Mouse (Mus musculus): ENCODE data around the gene H2-M5. TPM values are rescaled to one million over a fixed set of nuclear protein-coding genes. Genes with fewer than 3 reads are reported as not detected.

H2-M5 gene
- polyA plus RNA-seq, 1 experiment from 2014 or later = 2.4 TPM

- H3K36me3 ChIP-seq (ENCODE audit: control insufficient read depth, insufficient read depth, low read length) = no peaks in the 10 kb centered on the region
- WGBS = 15% methylated on average over 4 of the region's 4 CpGs
- no peak overlapping the region for H3K27ac ChIP-seq (ENCODE audit: low read depth, low read length)
- H3K4me3 ChIP-seq (ENCODE audit: low read length) = no peak overlapping the region
- no peak overlapping the region for H3K4me2 ChIP-seq (ENCODE audit: low read length)
- H3K9ac ChIP-seq (ENCODE audit: low read depth, low read length) = no peak overlapping the region
- H3K9me3 ChIP-seq (ENCODE audit: control insufficient read depth, low read length) = no peaks in the 10 kb centered on the region
- no peaks in the 10 kb centered on the region for H3K4me1 ChIP-seq (ENCODE audit: control insufficient read depth, insufficient read depth, low read depth, low read length)
- no peaks in the 10 kb centered on the region for H3K27me3 ChIP-seq (replicated peaks; ENCODE audit: control insufficient read depth, insufficient read depth, low read length)
- no peak for ATAC-seq
Measured at GRCm38 (mm10) chr17:36981845-36982244, 7.5 kb downstream of the H2-M5 start.

GRCm38 (mm10) chr17:36981221-36981813 lies 8.0 kb downstream of the H2-M5 start, which contains the start of gene 2410137M14Rik:
Gene 2410137M14Rik, minus strand, starts transcription at chr17:36981237.
- Histone ChIP-seq H3K27ac (ENCODE audit: low read depth, low read length) (no peak within 1 kb of the TSS), H3K9me3 (ENCODE audit: control insufficient read depth, low read length) (no peaks in the 10 kb centered on the region), H3K27me3 (replicated peaks; ENCODE audit: control insufficient read depth, insufficient read depth, low read length) (no peaks in the 10 kb centered on the region), H3K4me3 (ENCODE audit: low read length) (no peak within 1 kb of the TSS), H3K9ac (ENCODE audit: low read depth, low read length) (no peak within 1 kb of the TSS), H3K4me1 (ENCODE audit: control insufficient read depth, insufficient read depth, low read depth, low read length) (no peaks in the 10 kb centered on the region), H3K4me2 (ENCODE audit: low read length) (0 out of 2 replicates have a peak within 1 kb of the TSS, but pooled peaks have one; percentile 16), H3K36me3 (ENCODE audit: control insufficient read depth, insufficient read depth, low read length) (no peaks in the 10 kb centered on the region)
- no peak for ATAC-seq
- WGBS = 17% methylated on average over 18 of the region's 18 CpGs

- no peaks in the 10 kb centered on the region for H3K9me3 ChIP-seq (ENCODE audit: control insufficient read depth, low read length)
- no peaks in the 10 kb centered on the region for H3K36me3 ChIP-seq (ENCODE audit: control insufficient read depth, insufficient read depth, low read length)
- no peak overlapping the region for H3K9ac ChIP-seq (ENCODE audit: low read depth, low read length)
- 74% methylated on average over 8 of the region's 8 CpGs for WGBS
- H3K27ac ChIP-seq (ENCODE audit: low read depth, low read length) = no peak overlapping the region
- H3K4me2 ChIP-seq (ENCODE audit: low read length) = no peak overlapping the region
- no peaks in the 10 kb centered on the region for H3K27me3 ChIP-seq (replicated peaks; ENCODE audit: control insufficient read depth, insufficient read depth, low read length)
- ATAC-seq = no peak
- H3K4me1 ChIP-seq (ENCODE audit: control insufficient read depth, insufficient read depth, low read depth, low read length) = no peaks in the 10 kb centered on the region
- H3K4me3 ChIP-seq (ENCODE audit: low read length) = no peak overlapping the region
Measured at GRCm38 (mm10) chr17:36973271-36973787, 16.0 kb downstream of the H2-M5 start.

GRCm38 (mm10) chr17:36972791-36973190 lies 16.5 kb downstream of the H2-M5 start:
- no peak overlapping the region for H3K9ac ChIP-seq (ENCODE audit: low read depth, low read length)
- WGBS = 85% methylated on average over 3 of the region's 3 CpGs
- no peak overlapping the region for H3K4me3 ChIP-seq (ENCODE audit: low read length)
- ATAC-seq = no peak
- no peaks in the 10 kb centered on the region for H3K36me3 ChIP-seq (ENCODE audit: control insufficient read depth, insufficient read depth, low read length)
- no peak overlapping the region for H3K27ac ChIP-seq (ENCODE audit: low read depth, low read length)
- H3K4me1 ChIP-seq (ENCODE audit: control insufficient read depth, insufficient read depth, low read depth, low read length) = no peaks in the 10 kb centered on the region
- no peaks in the 10 kb centered on the region for H3K27me3 ChIP-seq (replicated peaks; ENCODE audit: control insufficient read depth, insufficient read depth, low read length)
- H3K4me2 ChIP-seq (ENCODE audit: low read length) = no peak overlapping the region
- H3K9me3 ChIP-seq (ENCODE audit: control insufficient read depth, low read length) = no peaks in the 10 kb centered on the region

GRCm38 (mm10) chr17:36971172-36971850 lies 18.0 kb downstream of the H2-M5 start:
- no peak overlapping the region for H3K9ac ChIP-seq (ENCODE audit: low read depth, low read length)
- WGBS = 82% methylated on average over 6 of the region's 6 CpGs
- H3K27ac ChIP-seq (ENCODE audit: low read depth, low read length) = no peak overlapping the region
- H3K27me3 ChIP-seq (replicated peaks; ENCODE audit: control insufficient read depth, insufficient read depth, low read length) = no peaks in the 10 kb centered on the region
- no peaks in the 10 kb centered on the region for H3K4me1 ChIP-seq (ENCODE audit: control insufficient read depth, insufficient read depth, low read depth, low read length)
- ATAC-seq = no peak
- no peaks in the 10 kb centered on the region for H3K36me3 ChIP-seq (ENCODE audit: control insufficient read depth, insufficient read depth, low read length)
- no peaks in the 10 kb centered on the region for H3K9me3 ChIP-seq (ENCODE audit: control insufficient read depth, low read length)
- no peak overlapping the region for H3K4me2 ChIP-seq (ENCODE audit: low read length)
- no peak overlapping the region for H3K4me3 ChIP-seq (ENCODE audit: low read length)

- H3K27ac ChIP-seq (ENCODE audit: low read depth, low read length) = no peak overlapping the region
- 83% methylated on average over 14 of the region's 14 CpGs for WGBS
- H3K36me3 ChIP-seq (ENCODE audit: control insufficient read depth, insufficient read depth, low read length) = no peaks in the 10 kb centered on the region
- H3K27me3 ChIP-seq (replicated peaks; ENCODE audit: control insufficient read depth, insufficient read depth, low read length) = no peaks in the 10 kb centered on the region
- H3K9me3 ChIP-seq (ENCODE audit: control insufficient read depth, low read length) = no peaks in the 10 kb centered on the region
- no peaks in the 10 kb centered on the region for H3K4me1 ChIP-seq (ENCODE audit: control insufficient read depth, insufficient read depth, low read depth, low read length)
- H3K4me2 ChIP-seq (ENCODE audit: low read length) = no peak overlapping the region
- H3K4me3 ChIP-seq (ENCODE audit: low read length) = no peak overlapping the region
- ATAC-seq = no peak
- H3K9ac ChIP-seq (ENCODE audit: low read depth, low read length) = no peak overlapping the region
Measured at GRCm38 (mm10) chr17:36970316-36970890, 18.9 kb downstream of the H2-M5 start.

- 80% methylated on average over 1 of the region's 1 CpGs for WGBS
- H3K9ac ChIP-seq (ENCODE audit: low read depth, low read length) = no peak overlapping the region
- H3K27ac ChIP-seq (ENCODE audit: low read depth, low read length) = no peak overlapping the region
- H3K27me3 ChIP-seq (replicated peaks; ENCODE audit: control insufficient read depth, insufficient read depth, low read length) = no peaks in the 10 kb centered on the region
- H3K36me3 ChIP-seq (ENCODE audit: control insufficient read depth, insufficient read depth, low read length) = no peaks in the 10 kb centered on the region; the same call in 1 of the 2 replicates
- no peak for ATAC-seq
- no peaks in the 10 kb centered on the region for H3K9me3 ChIP-seq (ENCODE audit: control insufficient read depth, low read length)
- no peak overlapping the region for H3K4me2 ChIP-seq (ENCODE audit: low read length)
- H3K4me3 ChIP-seq (ENCODE audit: low read length) = no peak overlapping the region
- H3K4me1 ChIP-seq (ENCODE audit: control insufficient read depth, insufficient read depth, low read depth, low read length) = no peaks in the 10 kb centered on the region
Measured at GRCm38 (mm10) chr17:36966875-36967274, 22.5 kb downstream of the H2-M5 start.

- WGBS = 62% methylated on average over 1 of the region's 1 CpGs
Measured at GRCm38 (mm10) chr17:36961125-36961524, 28.2 kb downstream of the H2-M5 start.

GRCm38 (mm10) chr17:36958884-36959283 lies 30.5 kb downstream of the H2-M5 start:
- Histone ChIP-seq H3K36me3 (ENCODE audit: control insufficient read depth, insufficient read depth, low read length) (no peaks in the 10 kb centered on the region), H3K4me2 (ENCODE audit: low read length) (peak overlapping the region; percentile 88), H3K9ac (ENCODE audit: low read depth, low read length) (peak overlapping the region; percentile 75), H3K27me3 (replicated peaks; ENCODE audit: control insufficient read depth, insufficient read depth, low read length) (no peaks in the 10 kb centered on the region), H3K9me3 (ENCODE audit: control insufficient read depth, low read length) (no peaks in the 10 kb centered on the region), H3K27ac (ENCODE audit: low read depth, low read length) (peak overlapping the region; percentile 55), H3K4me1 (ENCODE audit: control insufficient read depth, insufficient read depth, low read depth, low read length) (peaks cover 16% of the 10 kb centered on the region), H3K4me3 (ENCODE audit: low read length) (peak overlapping the region; percentile 75)
- 11% methylated on average over 12 of the region's 12 CpGs for WGBS
- ATAC-seq = no peak

More at GRCm38 (mm10) chr17:36961125-36961524, 28.2 kb downstream of the H2-M5 start:
- Histone ChIP-seq H3K36me3 (ENCODE audit: control insufficient read depth, insufficient read depth, low read length) (no peaks in the 10 kb centered on the region; the same call in 1 of the 2 replicates), H3K4me3 (ENCODE audit: low read length) (no peak overlapping the region), H3K4me2 (ENCODE audit: low read length) (no peak overlapping the region), H3K27me3 (replicated peaks; ENCODE audit: control insufficient read depth, insufficient read depth, low read length) (no peaks in the 10 kb centered on the region), H3K27ac (ENCODE audit: low read depth, low read length) (no peak overlapping the region), H3K9ac (ENCODE audit: low read depth, low read length) (no peak overlapping the region), H3K4me1 (ENCODE audit: control insufficient read depth, insufficient read depth, low read depth, low read length) (peaks cover 16% of the 10 kb centered on the region), H3K9me3 (ENCODE audit: control insufficient read depth, low read length) (no peaks in the 10 kb centered on the region)
- no peak for ATAC-seq
